In genomic region chr3:88408953-88409352, GRCm38 (mm10) we compare ENCODE assay signal across 10 mouse cellular contexts. TPM values are rescaled to one million over a fixed set of nuclear protein-coding genes. Genes with fewer than 3 reads are reported as not detected.
DNase-seq lines count a peak whose midpoint lies in the region; ATAC-seq and TF ChIP-seq lines count a peak whose summit lies in the region.
"Had no signal": no experiment of that assay in that cellular context is flagged by ENCODE, and none has a peak within 500 bp of the region (broad histone marks: within the 10 kb centered on the region; RNA-seq: fewer than 3 reads in every experiment).

No protein-coding gene starts in this region.

- H3K27ac ChIP-seq in kidney, postnatal 0 days, result peak overlapping the region; percentile 97; the same call in 1 of the 2 replicates
- peak overlapping the region; percentile 93 for H3K27ac ChIP-seq in embryonic facial prominence, embryonic 10.5 days (replicated peaks)
- H3K27ac ChIP-seq in intestine, embryonic 15.5 days, result peak overlapping the region; percentile 97; the same call in 1 of the 2 replicates
- no peak overlapping the region for H3K27ac ChIP-seq in neural tube, embryonic 12.5 days

- 0 out of 2 replicates have a peak, but pooled peaks cover 11% of the 10 kb centered on the region for H3K36me3 ChIP-seq in kidney, postnatal 0 days (ENCODE audit: insufficient read depth, low read length)
- H3K36me3 ChIP-seq in embryonic facial prominence, embryonic 10.5 days (replicated peaks), result peaks cover 46% of the 10 kb centered on the region
- H3K36me3 ChIP-seq in intestine, embryonic 15.5 days, result 0 out of 2 replicates have a peak, but pooled peaks cover 8% of the 10 kb centered on the region
- peaks cover 23% of the 10 kb centered on the region for H3K36me3 ChIP-seq in neural tube, embryonic 12.5 days

- peak overlapping the region; percentile 58; the same call in 1 of the 2 replicates for H3K4me3 ChIP-seq in kidney, postnatal 0 days (replicated peaks; ENCODE audit: low read depth, low read length)
- peak overlapping the region; percentile 79 for H3K4me3 ChIP-seq in embryonic facial prominence, embryonic 10.5 days
- H3K4me3 ChIP-seq in intestine, embryonic 15.5 days (replicated peaks), result peak overlapping the region; percentile 68
- H3K4me3 ChIP-seq in neural tube, embryonic 12.5 days, result peak overlapping the region; percentile 70; the same call in 1 of the 2 replicates

- H3K27me3 ChIP-seq in kidney, postnatal 0 days (ENCODE audit: insufficient read depth, low read length), result no peaks in the 10 kb centered on the region
- no peaks in the 10 kb centered on the region for H3K27me3 ChIP-seq in embryonic facial prominence, embryonic 10.5 days (replicated peaks; ENCODE audit: low read depth, poor library complexity, severe bottlenecking)
- H3K27me3 ChIP-seq in intestine, embryonic 15.5 days (replicated peaks), result no peaks in the 10 kb centered on the region
- H3K27me3 ChIP-seq in neural tube, embryonic 12.5 days (replicated peaks), result no peaks in the 10 kb centered on the region

- H3K9me3 ChIP-seq in kidney, postnatal 0 days (replicated peaks; ENCODE audit: low read length), result no peaks in the 10 kb centered on the region
- H3K9me3 ChIP-seq in embryonic facial prominence, embryonic 10.5 days, result no peaks in the 10 kb centered on the region
- H3K9me3 ChIP-seq in intestine, embryonic 15.5 days, result no peaks in the 10 kb centered on the region
- no peaks in the 10 kb centered on the region for H3K9me3 ChIP-seq in neural tube, embryonic 12.5 days

- intact Hi-C loops in left cerebral cortex, postnatal 10 days (cut with DNase I), result no loop called here

- peak overlapping the region; percentile 63 for H3K4me2 ChIP-seq in kidney, postnatal 0 days (ENCODE audit: low read length)
- peak overlapping the region; percentile 83 for H3K4me2 ChIP-seq in intestine, embryonic 15.5 days (replicated peaks)
- H3K4me2 ChIP-seq in neural tube, embryonic 12.5 days (replicated peaks), result peak overlapping the region; percentile 72

- TF ChIP-seq CTCF in kidney, postnatal 0 days (IDR thresholded peaks at IDR 0.05; ENCODE audit: low read depth), result no peak

- no peak for ATAC-seq in kidney, postnatal 0 days (replicated peaks; ENCODE audit: low FRiP score, low read depth)
- no peak for ATAC-seq in intestine, embryonic 15.5 days
- no peak for ATAC-seq in neural tube, embryonic 12.5 days (ENCODE audit: low FRiP score, low read depth)

- peak overlapping the region; percentile 84 for H3K9ac ChIP-seq in kidney, postnatal 0 days (ENCODE audit: low read depth, low read length)
- H3K9ac ChIP-seq in intestine, embryonic 15.5 days, result peak overlapping the region; percentile 93
- peak overlapping the region; percentile 84; the same call in 1 of the 2 replicates for H3K9ac ChIP-seq in neural tube, embryonic 12.5 days

- 0 out of 2 replicates have a peak, but pooled peaks cover 20% of the 10 kb centered on the region for H3K4me1 ChIP-seq in kidney, postnatal 0 days (replicated peaks; ENCODE audit: insufficient read depth, low read length)
- peaks cover 40% of the 10 kb centered on the region for H3K4me1 ChIP-seq in embryonic facial prominence, embryonic 10.5 days
- H3K4me1 ChIP-seq in intestine, embryonic 15.5 days (replicated peaks), result peaks cover 23% of the 10 kb centered on the region
- peaks cover 20% of the 10 kb centered on the region for H3K4me1 ChIP-seq in neural tube, embryonic 12.5 days

- 40% methylated on average over 5 of the region's 5 CpGs for WGBS in kidney, postnatal 0 days
- WGBS in embryonic facial prominence, embryonic 10.5 days, result 71% methylated on average over 5 of the region's 5 CpGs
- WGBS in intestine, embryonic 15.5 days, result 63% methylated on average over 5 of the region's 5 CpGs
- WGBS in neural tube, embryonic 12.5 days, result 64% methylated on average over 5 of the region's 5 CpGs

- no peak for DNase-seq in kidney, postnatal 0 days (ENCODE audit: low spot score)
- no peak for DNase-seq in kidney, postnatal 14 days
- no peak for DNase-seq in embryonic facial prominence, embryonic 10.5 days (ENCODE audit: low spot score)
- no peak for DNase-seq in adrenal gland, adult 18-20 months (ENCODE audit: low spot score in 2 of 2)
- DNase-seq in layer of hippocampus, adult 18-20 months (ENCODE audit: low spot score in 2 of 2), result no peak
- no peak for DNase-seq in left cerebral cortex, postnatal 10 days (ENCODE audit: extremely low spot score in 1 of 2, low spot score in 2 of 2)
- DNase-seq: adrenal gland, postnatal 25 days had no signal

RNA-seq across cellular contexts. Expression of gene Pmf1, which starts 1.2 kb away (rescaled TPM):
- 97.5 and 107 TPM in 2 replicates for polyA plus RNA-seq in kidney, postnatal 0 days (2015; fragmentation: Nextera tagmentation; extraction: Ambion mirVana)
- 184 and 194 TPM in 2 replicates for polyA plus RNA-seq in embryonic facial prominence, embryonic 10.5 days (2016; fragmentation: Nextera tagmentation; extraction: Ambion mirVana)
- 127 and 128 TPM in 2 replicates for polyA plus RNA-seq in intestine, embryonic 15.5 days (2015; fragmentation: Nextera tagmentation; extraction: Ambion mirVana)
- polyA plus RNA-seq in neural tube, embryonic 12.5 days (2016; fragmentation: Nextera tagmentation; extraction: Ambion mirVana), result 75.9 and 79.7 TPM in 2 replicates
- total RNA-seq in adrenal gland, adult 18-20 months (2021), result 10 to 100 TPM; 26.5 to 35.5 TPM
- total RNA-seq in layer of hippocampus, adult 18-20 months (2021), result 1 to 10 TPM; 5.9 to 6.5 TPM
- total RNA-seq in left cerebral cortex, postnatal 10 days (2021), result 10 to 100 TPM; 10.3 to 11.5 TPM

RNA-seq across cellular contexts. Expression of gene Slc25a44, which starts 16.0 kb away (rescaled TPM):
- 17.1 and 17.7 TPM in 2 replicates for polyA plus RNA-seq in kidney, postnatal 0 days (2015; fragmentation: Nextera tagmentation; extraction: Ambion mirVana)
- 17.5 and 17.6 TPM in 2 replicates for polyA plus RNA-seq in embryonic facial prominence, embryonic 10.5 days (2016; fragmentation: Nextera tagmentation; extraction: Ambion mirVana)
- polyA plus RNA-seq in intestine, embryonic 15.5 days (2015; fragmentation: Nextera tagmentation; extraction: Ambion mirVana), result 17.2 and 17.3 TPM in 2 replicates
- 24.1 and 28.0 TPM in 2 replicates for polyA plus RNA-seq in neural tube, embryonic 12.5 days (2016; fragmentation: Nextera tagmentation; extraction: Ambion mirVana)
- total RNA-seq in adrenal gland, adult 18-20 months (2021), result 10 to 100 TPM; 56.0 to 66.6 TPM
- 10 to 100 TPM; 71.9 to 73.0 TPM for total RNA-seq in layer of hippocampus, adult 18-20 months (2021)
- total RNA-seq in left cerebral cortex, postnatal 10 days (2021), result 10 to 100 TPM; 60.3 to 62.5 TPM

RNA-seq across cellular contexts. Expression of gene Bglap, which starts 24.7 kb away (rescaled TPM):
- polyA plus RNA-seq in kidney, postnatal 0 days (2015; fragmentation: Nextera tagmentation; extraction: Ambion mirVana), result not detected in 2 replicates
- not detected in 2 replicates for polyA plus RNA-seq in embryonic facial prominence, embryonic 10.5 days (2016; fragmentation: Nextera tagmentation; extraction: Ambion mirVana)
- not detected in 2 replicates for polyA plus RNA-seq in intestine, embryonic 15.5 days (2015; fragmentation: Nextera tagmentation; extraction: Ambion mirVana)
- not detected in 2 replicates for polyA plus RNA-seq in neural tube, embryonic 12.5 days (2016; fragmentation: Nextera tagmentation; extraction: Ambion mirVana)
- total RNA-seq in adrenal gland, adult 18-20 months (2021), result 1 to 10 TPM in 1 of 2 experiments, not detected in 1; 2.7 TPM
- total RNA-seq in layer of hippocampus, adult 18-20 months (2021), result not detected
- 1 to 10 TPM in 1 of 2 experiments, under 1 TPM in 1; 0.95 to 2.6 TPM for total RNA-seq in left cerebral cortex, postnatal 10 days (2021)
- total RNA-seq: adrenal gland, postnatal 25 days; granulocyte monocyte progenitor cell, adult 5-6 weeks had no signal

RNA-seq across cellular contexts. Expression of gene Bglap2, which starts 30.5 kb away (rescaled TPM):
- polyA plus RNA-seq in kidney, postnatal 0 days (2015; fragmentation: Nextera tagmentation; extraction: Ambion mirVana), result 4.2 and 7.1 TPM in 2 replicates
- not detected in 2 replicates for polyA plus RNA-seq in embryonic facial prominence, embryonic 10.5 days (2016; fragmentation: Nextera tagmentation; extraction: Ambion mirVana)
- polyA plus RNA-seq in intestine, embryonic 15.5 days (2015; fragmentation: Nextera tagmentation; extraction: Ambion mirVana), result not detected in 2 replicates
- polyA plus RNA-seq in neural tube, embryonic 12.5 days (2016; fragmentation: Nextera tagmentation; extraction: Ambion mirVana), result not detected in 2 replicates
- under 1 TPM in 1 of 2 experiments, not detected in 1; 0.76 TPM for total RNA-seq in adrenal gland, adult 18-20 months (2021)
- total RNA-seq in layer of hippocampus, adult 18-20 months (2021), result not detected
- total RNA-seq in left cerebral cortex, postnatal 10 days (2021), result not detected
- total RNA-seq: granulocyte monocyte progenitor cell, adult 5-6 weeks had no signal

RNA-seq across cellular contexts. Expression of gene Bglap3, which starts 36.4 kb away (rescaled TPM):
- polyA plus RNA-seq in kidney, postnatal 0 days (2015; fragmentation: Nextera tagmentation; extraction: Ambion mirVana), result 3.8 and 4.7 TPM in 2 replicates
- polyA plus RNA-seq in embryonic facial prominence, embryonic 10.5 days (2016; fragmentation: Nextera tagmentation; extraction: Ambion mirVana), result 0.10 and 0.35 TPM in 2 replicates
- polyA plus RNA-seq in intestine, embryonic 15.5 days (2015; fragmentation: Nextera tagmentation; extraction: Ambion mirVana), result 1.3 and 2.7 TPM in 2 replicates
- not detected in 2 replicates for polyA plus RNA-seq in neural tube, embryonic 12.5 days (2016; fragmentation: Nextera tagmentation; extraction: Ambion mirVana)
- 1 to 10 TPM in 1 of 2 experiments, not detected in 1; 1.5 TPM for total RNA-seq in adrenal gland, adult 18-20 months (2021)
- under 1 TPM; 0.23 to 0.97 TPM for total RNA-seq in layer of hippocampus, adult 18-20 months (2021)
- total RNA-seq in left cerebral cortex, postnatal 10 days (2021), result under 1 TPM in 1 of 2 experiments, not detected in 1; 0.66 TPM
- total RNA-seq: granulocyte monocyte progenitor cell, adult 5-6 weeks had no signal
